Comparison of ENCODE assay signal across 13 mouse cellular contexts in genomic region chr6:115983306-115984038, GRCm38 (mm10). TPM values are rescaled to one million over a fixed set of nuclear protein-coding genes. Genes with fewer than 3 reads are reported as not detected.
DNase-seq lines count a peak whose midpoint lies in the region; ATAC-seq and TF ChIP-seq lines count a peak whose summit lies in the region.
"Had no signal": no experiment of that assay in that cellular context is flagged by ENCODE, and none has a peak within 500 bp of the region (broad histone marks: within the 10 kb centered on the region; RNA-seq: fewer than 3 reads in every experiment).

No protein-coding gene starts in this region.

- H3K4me3 ChIP-seq in heart, embryonic 11.5 days (ENCODE audit: low read depth, low read length): no peak overlapping the region
- H3K4me3 ChIP-seq in ES-E14 (ENCODE audit: insufficient read depth in 1 of 2, low read depth in 1 of 2, low read length in 2 of 2, poor library complexity in 1 of 2, severe bottlenecking in 1 of 2): no peak overlapping the region
- H3K4me3 ChIP-seq in heart, embryonic 14.5 days (ENCODE audit: control insufficient read depth in 1 of 2, insufficient read depth in 1 of 2, low read depth in 1 of 2, low read length in 2 of 2): no peak overlapping the region
- H3K4me3 ChIP-seq in limb, embryonic 15.5 days: no peak overlapping the region
- H3K4me3 ChIP-seq: forebrain, embryonic 13.5 days; midbrain, embryonic 15.5 days had no signal

- H3K4me1 ChIP-seq in heart, embryonic 11.5 days (ENCODE audit: control insufficient read depth, insufficient read depth, low read length): peaks cover 51% of the 10 kb centered on the region
- no peaks in the 10 kb centered on the region for H3K4me1 ChIP-seq in ES-E14 (ENCODE audit: control insufficient read depth in 2 of 2, insufficient read depth in 2 of 2, low read length in 2 of 2, poor library complexity in 1 of 2)
- peaks cover 25 to 26% of the 10 kb centered on the region in 2 experiments for H3K4me1 ChIP-seq in heart, embryonic 14.5 days (ENCODE audit: control insufficient read depth in 2 of 2, insufficient read depth in 2 of 2, low read length in 2 of 2)
- H3K4me1 ChIP-seq in limb, embryonic 15.5 days: peaks cover 49% of the 10 kb centered on the region

- H3K9me3 ChIP-seq in heart, embryonic 11.5 days (replicated peaks; ENCODE audit: control insufficient read depth, low read length): no peaks in the 10 kb centered on the region
- no peaks in the 10 kb centered on the region for H3K9me3 ChIP-seq in ES-E14 (ENCODE audit: control insufficient read depth, insufficient read depth, low read depth, low read length)
- no peaks in the 10 kb centered on the region for H3K9me3 ChIP-seq in heart, embryonic 14.5 days (ENCODE audit: control insufficient read depth, low read length)
- no peaks in the 10 kb centered on the region for H3K9me3 ChIP-seq in limb, embryonic 15.5 days
- H3K9me3 ChIP-seq: forebrain, embryonic 13.5 days; midbrain, embryonic 15.5 days had no signal

- DNase-seq in heart, adult 8-10 months (ENCODE audit: low spot score): no peak
- no peak for DNase-seq in ES-E14 (ENCODE audit: low read depth, low spot score)
- DNase-seq in right cerebral cortex, adult 18-20 months: no peak
- DNase-seq: adrenal gland, postnatal 25 days; cerebellum, postnatal 25 days; left cerebral cortex, postnatal 4 days; thymus, postnatal 36 days had no signal

- H3K9ac ChIP-seq in heart, embryonic 11.5 days (ENCODE audit: low read depth, low read length): peak overlapping the region; percentile 43; the same call in 1 of the 2 replicates
- H3K9ac ChIP-seq in ES-E14 (ENCODE audit: insufficient read depth, low read depth, low read length, poor library complexity, severe bottlenecking): no peak overlapping the region
- H3K9ac ChIP-seq in heart, embryonic 14.5 days (ENCODE audit: low read length): peak overlapping the region; percentile 38
- H3K9ac ChIP-seq in limb, embryonic 15.5 days: no peak overlapping the region
- H3K9ac ChIP-seq: forebrain, embryonic 13.5 days; midbrain, embryonic 15.5 days had no signal

- H3K4me2 ChIP-seq in heart, embryonic 11.5 days: no peak overlapping the region; the same call in 1 of the 2 replicates
- H3K4me2 ChIP-seq in heart, embryonic 14.5 days (ENCODE audit: low read length): peak overlapping the region; percentile 21
- no peak overlapping the region for H3K4me2 ChIP-seq in limb, embryonic 15.5 days
- H3K4me2 ChIP-seq: forebrain, embryonic 13.5 days; midbrain, embryonic 15.5 days had no signal

- no peaks in the 10 kb centered on the region for H3K36me3 ChIP-seq in heart, embryonic 11.5 days (ENCODE audit: control insufficient read depth, insufficient read depth, low read length)
- no peaks in the 10 kb centered on the region for H3K36me3 ChIP-seq in ES-E14 (ENCODE audit: control insufficient read depth, insufficient read depth, low read length, poor library complexity, severe bottlenecking)
- peaks cover 13% of the 10 kb centered on the region for H3K36me3 ChIP-seq in heart, embryonic 14.5 days (ENCODE audit: control insufficient read depth, insufficient read depth, low read length)
- 0 out of 2 replicates have a peak, but pooled peaks cover 3% of the 10 kb centered on the region for H3K36me3 ChIP-seq in limb, embryonic 15.5 days
- H3K36me3 ChIP-seq: midbrain, embryonic 15.5 days had no signal

- 59% methylated on average over 12 of the region's 12 CpGs for whole genome bisulfite sequencing in heart, embryonic 11.5 days (ENCODE audit: insufficient replicate concordance)
- WGBS in heart, embryonic 14.5 days: 60% methylated on average over 12 of the region's 12 CpGs
- WGBS in limb, embryonic 15.5 days: 37% methylated on average over 12 of the region's 12 CpGs

- no peak for ATAC-seq in heart, embryonic 11.5 days (replicated peaks; ENCODE audit: insufficient number of reproducible peaks, low FRiP score, low TSS enrichment)
- ATAC-seq in heart, embryonic 14.5 days (ENCODE audit: insufficient number of reproducible peaks, insufficient read depth, low FRiP score, low read depth): no peak
- ATAC-seq in limb, embryonic 15.5 days (ENCODE audit: insufficient number of reproducible peaks, low FRiP score, low TSS enrichment, low read depth): no peak
- ATAC-seq in megakaryocyte progenitor cell, adult 5-6 weeks (replicated peaks; ENCODE audit: poor library complexity): no peak
- ATAC-seq: forebrain, embryonic 13.5 days; midbrain, embryonic 15.5 days had no signal

- peak overlapping the region; percentile 66 for H3K27ac ChIP-seq in heart, embryonic 11.5 days (ENCODE audit: low read depth, low read length)
- no peak overlapping the region for H3K27ac ChIP-seq in ES-E14 (ENCODE audit: insufficient read depth, low read depth, low read length, poor library complexity, severe bottlenecking)
- H3K27ac ChIP-seq in heart, embryonic 14.5 days (replicated peaks in 1 of 2; ENCODE audit: control insufficient read depth in 1 of 2, insufficient read depth in 1 of 2, low read depth in 2 of 2, low read length in 2 of 2): peak overlapping the region in 1 of 2 experiments; percentile 31; a peak in 3 of 4 replicates
- H3K27ac ChIP-seq in limb, embryonic 15.5 days: peak overlapping the region; percentile 61
- H3K27ac ChIP-seq: forebrain, embryonic 13.5 days; midbrain, embryonic 15.5 days had no signal

- in situ Hi-C loops in ES-E14 (cut with MboI; ENCODE audit: low sequenced_read_pairs in 2 of 2, unreplicated experiment in 2 of 2): no loop called here

- no peaks in the 10 kb centered on the region for H3K27me3 ChIP-seq in heart, embryonic 11.5 days (ENCODE audit: control insufficient read depth, insufficient read depth, low read length)
- no peaks in the 10 kb centered on the region for H3K27me3 ChIP-seq in heart, embryonic 14.5 days (ENCODE audit: control insufficient read depth, insufficient read depth, low read length)
- H3K27me3 ChIP-seq in limb, embryonic 15.5 days: 0 out of 2 replicates have a peak, but pooled peaks cover 4% of the 10 kb centered on the region
- H3K27me3 ChIP-seq: forebrain, embryonic 13.5 days; midbrain, embryonic 15.5 days had no signal

TF ChIP-seq in ES-E14, 5 proteins besides CTCF, POLR2A, EP300 and RAD21:
- TF ChIP-seq HCFC1 (IDR thresholded peaks at IDR 0.05; ENCODE audit: borderline replicate concordance, insufficient read depth, low read length): no peak
- TF ChIP-seq MAFK (IDR thresholded peaks at IDR 0.05; ENCODE audit: insufficient read depth, low read depth, low read length): no peak
- peak; percentile 37; the same call in 1 of the 2 replicates for TF ChIP-seq ZNF384 (IDR thresholded peaks at IDR 0.05; ENCODE audit: low read depth, low read length)
TF ChIP-seq in ES-E14: peak in this region for 1.

RNA-seq across cellular contexts. Expression of gene Plxnd1, which starts 11.3 kb away (rescaled TPM):
- 56.1 and 60.0 TPM in 2 replicates for polyA plus RNA-seq in heart, embryonic 11.5 days (2014; fragmentation: Nextera tagmentation; extraction: Ambion mirVana)
- 10 to 100 TPM; 43.8 to 75.7 (median 63.5) TPM for total RNA-seq in heart, adult 8-10 months (2022)
- total RNA-seq in ES-E14 (2012; rRNA removed): 2.6 and 8.7 TPM in 2 replicates
- 58.8 and 68.9 TPM in 2 replicates for polyA plus RNA-seq in heart, embryonic 14.5 days (2014; fragmentation: Nextera tagmentation; extraction: Ambion mirVana)
- 31.7 and 32.2 TPM in 2 replicates for polyA plus RNA-seq in limb, embryonic 15.5 days (2015; fragmentation: Nextera tagmentation; extraction: Ambion mirVana)
- 51.5 and 70.9 TPM in 2 replicates for total RNA-seq in megakaryocyte progenitor cell, adult 5-6 weeks (2015)
- 33.9 and 43.9 TPM in 2 replicates for total RNA-seq in megakaryocyte progenitor cell, adult 5-6 weeks (2017)

RNA-seq across cellular contexts. Expression of gene H1foo, which starts 38.7 kb away (rescaled TPM):
- not detected in 2 replicates for polyA plus RNA-seq in heart, embryonic 11.5 days (2014; fragmentation: Nextera tagmentation; extraction: Ambion mirVana)
- total RNA-seq in heart, adult 8-10 months (2022): not detected
- total RNA-seq in ES-E14 (2012; rRNA removed): not detected in 2 replicates
- not detected in 2 replicates for polyA plus RNA-seq in heart, embryonic 14.5 days (2014; fragmentation: Nextera tagmentation; extraction: Ambion mirVana)
- polyA plus RNA-seq in limb, embryonic 15.5 days (2015; fragmentation: Nextera tagmentation; extraction: Ambion mirVana): not detected in 2 replicates
- not detected in 2 replicates for total RNA-seq in megakaryocyte progenitor cell, adult 5-6 weeks (2015)
- total RNA-seq in megakaryocyte progenitor cell, adult 5-6 weeks (2017): not detected in 2 replicates
- total RNA-seq: adrenal gland, postnatal 25 days; left cerebral cortex, postnatal 4 days had no signal
- polyA plus RNA-seq: forebrain, embryonic 13.5 days; midbrain, embryonic 15.5 days had no signal

RNA-seq across cellular contexts. Expression of gene Rho, which starts 51.9 kb away (rescaled TPM):
- 0.04 and 0.16 TPM in 2 replicates for polyA plus RNA-seq in heart, embryonic 11.5 days (2014; fragmentation: Nextera tagmentation; extraction: Ambion mirVana)
- not detected for total RNA-seq in heart, adult 8-10 months (2022)
- total RNA-seq in ES-E14 (2012; rRNA removed): 0.13 and 0.42 TPM in 2 replicates
- polyA plus RNA-seq in heart, embryonic 14.5 days (2014; fragmentation: Nextera tagmentation; extraction: Ambion mirVana): 0.07 TPM in 1 of 2 replicates, not detected in the other
- polyA plus RNA-seq in limb, embryonic 15.5 days (2015; fragmentation: Nextera tagmentation; extraction: Ambion mirVana): 0.12 and 0.16 TPM in 2 replicates
- total RNA-seq in megakaryocyte progenitor cell, adult 5-6 weeks (2015): 0.15 TPM in 1 of 2 replicates, not detected in the other
- total RNA-seq in megakaryocyte progenitor cell, adult 5-6 weeks (2017): 0.34 TPM in 1 of 2 replicates, not detected in the other

Comparison
In these comparisons a context has a peak if more than half of its experiments do, and no peak if none do; other contexts are left out.
1. H3K9ac ChIP-seq: peak in heart, embryonic 11.5 days (single experiment) and heart, embryonic 14.5 days (single experiment); none in ES-E14 (single experiment) and limb, embryonic 15.5 days (single experiment).